Mouse (Mus musculus) lung, postnatal 4 days (tissue): ENCODE results near the gene Rgs9bp.
A peak's percentile ranks its signal among the peaks of the same experiment; 100 is the strongest.

Source experiments
- DNase-seq, 2 experiments: peaks; one replicate each; pipeline ENCODE4 v3.0.0; 2021

Gene Rgs9bp

GRCm38 (mm10) chr7:35585191-35586054, at the start of gene Rgs9bp:
TSS of gene Rgs9bp (minus strand) at chr7:35585582.
- peak; percentile 45 to 67 for DNase-seq

GRCm38 (mm10) chr7:35628496-35628895, 43.1 kb upstream of the Rgs9bp start:
- DNase-seq, result peak in 1 of 2 experiments; percentile 16

GRCm38 (mm10) chr7:35627371-35627770, 42.0 kb upstream of the Rgs9bp start:
- no peak for DNase-seq

- DNase-seq, result no peak
These were observed 40.7 kb upstream of the Rgs9bp start for GRCm38 (mm10) chr7:35626038-35626437.

GRCm38 (mm10) chr7:35622626-35623025, 37.2 kb upstream of the Rgs9bp start:
- no peak for DNase-seq

- DNase-seq, result no peak
These were observed 32.1 kb upstream of the Rgs9bp start for GRCm38 (mm10) chr7:35617513-35617912.

- no peak for DNase-seq
These were observed 23.9 kb upstream of the Rgs9bp start for GRCm38 (mm10) chr7:35609245-35609644.

GRCm38 (mm10) chr7:35606816-35607215, 21.4 kb upstream of the Rgs9bp start:
- no peak for DNase-seq

GRCm38 (mm10) chr7:35602766-35603165, 17.4 kb upstream of the Rgs9bp start:
- DNase-seq, result no peak

GRCm38 (mm10) chr7:35601106-35601505, 15.7 kb upstream of the Rgs9bp start:
- DNase-seq, result no peak

- DNase-seq, result no peak
These were observed 14.6 kb upstream of the Rgs9bp start for GRCm38 (mm10) chr7:35600031-35600430.

GRCm38 (mm10) chr7:35599492-35599891, 14.1 kb upstream of the Rgs9bp start:
- DNase-seq, result no peak

- no peak for DNase-seq
These were observed 8.9 kb upstream of the Rgs9bp start for GRCm38 (mm10) chr7:35594311-35594710.

- no peak for DNase-seq
These were observed 5.4 kb upstream of the Rgs9bp start for GRCm38 (mm10) chr7:35590731-35591191.

- DNase-seq, result no peak
These were observed 4.1 kb upstream of the Rgs9bp start for GRCm38 (mm10) chr7:35589485-35589884.

GRCm38 (mm10) chr7:35588680-35589428, 3.5 kb upstream of the Rgs9bp start:
- no peak for DNase-seq

- DNase-seq, result no peak
These were observed 2.3 kb upstream of the Rgs9bp start for GRCm38 (mm10) chr7:35587728-35588127.

GRCm38 (mm10) chr7:35586906-35587445, 1.6 kb upstream of the Rgs9bp start:
- DNase-seq, result peak in 1 of 2 experiments; percentile 11

- DNase-seq, result peak; percentile 95 to 96
These were observed 898 bp upstream of the Rgs9bp start, which contains the start of gene Ankrd27 for GRCm38 (mm10) chr7:35586055-35586905. TSS of gene Ankrd27 (plus strand) at chr7:35586244.

- DNase-seq, result peak; percentile 39 to 50
These were observed 594 bp downstream of the Rgs9bp start for GRCm38 (mm10) chr7:35584786-35585190.

GRCm38 (mm10) chr7:35584068-35584785, 1.2 kb downstream of the Rgs9bp start:
- DNase-seq, result no peak
